Mouse (Mus musculus) spleen, adult 12 weeks (tissue): ENCODE results near the gene Efcab11.
"Not testable (repeated sequence)": the region's sequence is repeated elsewhere in the genome, so short reads cannot be mapped to it uniquely, and the experiment has no call there.

Experiments
- DNase-seq: peaks from one replicate; pipeline ENCODE4 v3.0.0; 2022; ENCODE audit warnings: low spot score

Efcab11 gene

GRCm38 (mm10) chr12:99807891-99808290 lies 76.3 kb downstream of the Efcab11 start:
- DNase-seq = no peak

- not testable (repeated sequence) for DNase-seq
Observed at GRCm38 (mm10) chr12:99806741-99807140, 77.5 kb downstream of the Efcab11 start.

- no peak for DNase-seq
Observed at GRCm38 (mm10) chr12:99795921-99796320, 88.3 kb downstream of the Efcab11 start.

- no peak for DNase-seq
Observed at GRCm38 (mm10) chr12:99794792-99795620, 89.2 kb downstream of the Efcab11 start.

GRCm38 (mm10) chr12:99794158-99794515 lies 90.1 kb downstream of the Efcab11 start:
- DNase-seq = no peak

GRCm38 (mm10) chr12:99793465-99794157 lies 90.6 kb downstream of the Efcab11 start:
- DNase-seq = no peak

GRCm38 (mm10) chr12:99789283-99789960 lies 94.8 kb downstream of the Efcab11 start:
- DNase-seq = peak; percentile 24

- no peak for DNase-seq
Observed at GRCm38 (mm10) chr12:99781774-99782173, 102.5 kb downstream of the Efcab11 start.

- DNase-seq = no peak
Observed at GRCm38 (mm10) chr12:99780396-99780795, 103.8 kb downstream of the Efcab11 start.

GRCm38 (mm10) chr12:99779908-99780307 lies 104.3 kb downstream of the Efcab11 start:
- DNase-seq = no peak

GRCm38 (mm10) chr12:99776497-99777139 lies 107.6 kb downstream of the Efcab11 start:
- DNase-seq = no peak

- no peak for DNase-seq
Observed at GRCm38 (mm10) chr12:99774864-99775263, 109.4 kb downstream of the Efcab11 start.

GRCm38 (mm10) chr12:99773636-99774193 lies 110.5 kb downstream of the Efcab11 start:
- no peak for DNase-seq

- DNase-seq = no peak
Observed at GRCm38 (mm10) chr12:99771018-99771417, 113.2 kb downstream of the Efcab11 start.

- no peak for DNase-seq
Observed at GRCm38 (mm10) chr12:99769626-99770025, 114.6 kb downstream of the Efcab11 start.

GRCm38 (mm10) chr12:99767691-99768090 lies 116.5 kb downstream of the Efcab11 start:
- no peak for DNase-seq

GRCm38 (mm10) chr12:99765979-99766378 lies 118.3 kb downstream of the Efcab11 start:
- DNase-seq = no peak

GRCm38 (mm10) chr12:99764053-99764452 lies 120.2 kb downstream of the Efcab11 start:
- no peak for DNase-seq

GRCm38 (mm10) chr12:99757754-99758526 lies 126.3 kb downstream of the Efcab11 start:
- no peak for DNase-seq

- DNase-seq = no peak
Observed at GRCm38 (mm10) chr12:99756914-99757687, 127.1 kb downstream of the Efcab11 start.
